Mouse (Mus musculus): ENCODE measurements at regions not wholly inside any gene's neighbourhood (a gene's known extent, or its start where the extent isn't known, plus 50 kb on each side); places are given as distances from the start of the nearest gene placed in this dataset.

- TF ChIP-seq CTCF (IDR thresholded peaks at IDR 0.05; ENCODE audit: insufficient read depth, low read length) (no peak), POLR2A (IDR thresholded peaks at IDR 0.05; ENCODE audit: borderline replicate concordance, extremely low read depth, low read depth, low read length) (no peak)
Measured at GRCm38 (mm10) chr17:87501098-87501497, 54.4 kb upstream of the Calm2 start.
